ENCODE assay signal across 10 mouse cellular contexts in the genomic region with DNA sequence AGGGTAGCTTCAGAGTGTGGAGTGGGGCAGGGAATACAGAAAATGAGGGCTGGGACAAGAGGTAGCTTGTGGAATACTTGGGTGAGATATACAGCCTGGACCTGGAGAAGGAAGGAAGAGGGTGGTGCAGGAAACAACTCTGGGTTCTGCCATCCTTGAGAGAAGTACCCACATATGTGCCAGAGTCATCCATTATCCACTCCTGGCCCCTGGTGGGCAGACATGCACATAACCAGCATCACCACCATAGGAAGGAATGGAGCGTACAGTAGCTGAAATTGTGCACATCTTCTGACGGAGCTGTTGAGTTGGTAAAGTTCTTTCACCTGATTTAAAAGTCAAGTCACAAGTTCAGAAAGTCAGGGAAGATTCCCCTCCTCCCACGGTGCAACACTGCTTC.
DNase-seq lines count a peak whose midpoint lies in the region; ATAC-seq and TF ChIP-seq lines count a peak whose summit lies in the region.
"Had no signal": no experiment of that assay in that cellular context is flagged by ENCODE, and none has a peak within 500 bp of the region (broad histone marks: within the 10 kb centered on the region; RNA-seq: fewer than 3 reads in every experiment).

No protein-coding gene starts in this region.

- no peaks in the 10 kb centered on the region for H3K4me1 ChIP-seq in lung, adult 2 months (ENCODE audit: control insufficient read depth, insufficient read depth, low read length)
- H3K4me1 ChIP-seq: embryonic facial prominence, embryonic 12.5 days; lung, embryonic 15.5 days had no signal

- ATAC-seq in cerebellum, adult (ENCODE audit: insufficient number of reproducible peaks, low FRiP score, low TSS enrichment), result 0 out of 2 replicates have a peak, but pooled peaks have one; percentile 31
- ATAC-seq in granulocyte monocyte progenitor cell, adult 5-6 weeks (replicated peaks; ENCODE audit: poor library complexity, severe bottlenecking), result peak; percentile 80

- no peak overlapping the region for H3K4me3 ChIP-seq in lung, adult 2 months (replicated peaks; ENCODE audit: extremely low read depth, low read depth, low read length)
- H3K4me3 ChIP-seq: embryonic facial prominence, embryonic 12.5 days; lung, embryonic 15.5 days had no signal

- 73% methylated on average over 3 of the region's 3 CpGs for WGBS in lung, adult 2 months

- no peak for DNase-seq in cerebellum, adult 9-11 months
- no peak for DNase-seq in lung, adult 2 months
- DNase-seq in lung, postnatal 10 days, result no peak
- peak; percentile 75 to 81 for DNase-seq in left cerebral cortex, postnatal 25 days (ENCODE audit: low spot score in 2 of 2)
- DNase-seq in adipocyte (ENCODE audit: low spot score), result no peak
- no peak for DNase-seq in adrenal gland, adult 8-10 months

- TF ChIP-seq CTCF in lung, adult 2 months (IDR thresholded peaks at IDR 0.05; ENCODE audit: insufficient read depth, low read length), result 0 out of 2 replicates have a peak, but pooled peaks have one; percentile 13

- no peak for TF ChIP-seq POLR2A in lung, adult 2 months (IDR thresholded peaks at IDR 0.05; ENCODE audit: borderline replicate concordance, extremely low read depth, low read depth, low read length)

- intact Hi-C loops in left cerebral cortex, postnatal 25 days (cut with DNase I), result loop anchor here (2.0 to 10.0 kb wide), 4 partner anchors 797 to 1657 kb away; no protein-coding TSS in a partner anchor

Comparison
In these comparisons a context has a peak if more than half of its experiments do, and no peak if none do; other contexts are left out.
1. DNase-seq: peak in left cerebral cortex, postnatal 25 days (2 of 2); none in cerebellum, adult 9-11 months (single experiment), lung, adult 2 months (single experiment), lung, postnatal 10 days (single experiment), adipocyte (single experiment) and adrenal gland, adult 8-10 months (single experiment).